Mouse (Mus musculus) spleen, adult 2 months (tissue): ENCODE results near the gene Arhgap30.

Experiments used
- CTCF ChIP-seq: fragments of 200-500 bp; IDR thresholded peaks from 2 replicates; pipeline ENCODE4 v1.5.1; 2011; ENCODE audit warnings: mild to moderate bottlenecking, inconsistent platforms; ENCODE audit not compliant: insufficient read depth, insufficient read length, insufficient replicate concordance; ENCODE audit errors: extremely low read depth
- POLR2A ChIP-seq: fragments of 200-500 bp; IDR thresholded peaks from 2 replicates; pipeline ENCODE4 v1.6.1; 2011; ENCODE audit warnings: low read depth, low read length, inconsistent platforms

GRCm38 (mm10) chr1:171390101-171390500 lies 1.3 kb downstream of the Arhgap30 start:
- TF ChIP-seq POLR2A (peak; percentile 58), CTCF (no peak)
